Mouse (Mus musculus): ENCODE measurements at regions not wholly inside any gene's neighbourhood (a gene's known extent, or its start where the extent isn't known, plus 50 kb on each side); places are given as distances from the start of the nearest gene placed in this dataset.

- TF ChIP-seq CTCF (conservative IDR thresholded peaks at IDR 0.05; ENCODE audit: insufficient read depth, insufficient read length, low read depth, low read length) (no peak), POLR2A (IDR thresholded peaks at IDR 0.05; ENCODE audit: low read depth, low read length) (no peak)
These were observed 132.6 kb downstream of the Dad1 start for GRCm38 (mm10) chr14:54121340-54121739.

Measured in kidney, adult 2 months (tissue).